Mouse (Mus musculus): ENCODE measurements at regions not wholly inside any gene's neighbourhood (a gene's known extent, or its start where the extent isn't known, plus 50 kb on each side); places are given as distances from the start of the nearest gene placed in this dataset.

- ATAC-seq: no peak
- H3K4me2 ChIP-seq (ENCODE audit: low read length): no peak overlapping the region
- no peak overlapping the region for H3K9ac ChIP-seq (ENCODE audit: low read length)
- H3K9me3 ChIP-seq (replicated peaks; ENCODE audit: control insufficient read depth, low read length): no peaks in the 10 kb centered on the region
- no peak overlapping the region for H3K27ac ChIP-seq (ENCODE audit: low read depth, low read length)
- no peaks in the 10 kb centered on the region for H3K4me1 ChIP-seq (ENCODE audit: control insufficient read depth, insufficient read depth, low read length)
- H3K36me3 ChIP-seq (ENCODE audit: control insufficient read depth, insufficient read depth, low read length): no peaks in the 10 kb centered on the region
- H3K27me3 ChIP-seq (replicated peaks; ENCODE audit: control insufficient read depth, insufficient read depth, low read length): no peaks in the 10 kb centered on the region
- peak; percentile 47 for DNase-seq (ENCODE audit: low spot score)
- WGBS: 62% methylated on average over 1 of the region's 1 CpGs
- H3K4me3 ChIP-seq (ENCODE audit: low read depth, low read length): no peak overlapping the region
Measured at GRCm38 (mm10) chr2:171373457-171373856, 641.9 kb downstream of the Dok5 start.

GRCm38 (mm10) chr2:171373016-171373415, 641.4 kb downstream of the Dok5 start:
- Histone ChIP-seq H3K27ac (ENCODE audit: low read depth, low read length) (no peak overlapping the region), H3K27me3 (replicated peaks; ENCODE audit: control insufficient read depth, insufficient read depth, low read length) (no peaks in the 10 kb centered on the region), H3K9ac (ENCODE audit: low read length) (no peak overlapping the region), H3K4me1 (ENCODE audit: control insufficient read depth, insufficient read depth, low read length) (no peaks in the 10 kb centered on the region), H3K9me3 (replicated peaks; ENCODE audit: control insufficient read depth, low read length) (no peaks in the 10 kb centered on the region), H3K4me2 (ENCODE audit: low read length) (no peak overlapping the region), H3K36me3 (ENCODE audit: control insufficient read depth, insufficient read depth, low read length) (no peaks in the 10 kb centered on the region), H3K4me3 (ENCODE audit: low read depth, low read length) (no peak overlapping the region)
- no peak for ATAC-seq
- WGBS: 92% methylated on average over 7 of the region's 7 CpGs
- no peak for DNase-seq (ENCODE audit: low spot score)

GRCm38 (mm10) chr2:171371751-171372150, 640.1 kb downstream of the Dok5 start:
- H3K27ac ChIP-seq (ENCODE audit: low read depth, low read length): no peak overlapping the region

GRCm38 (mm10) chr2:171365553-171365952, 633.9 kb downstream of the Dok5 start:
- no peak overlapping the region for H3K27ac ChIP-seq (ENCODE audit: low read depth, low read length)
- ATAC-seq (no peak), DNase-seq (ENCODE audit: low spot score) (peak; percentile 17)
- WGBS: 54% methylated on average over 8 of the region's 8 CpGs
- H3K4me1 ChIP-seq (ENCODE audit: control insufficient read depth, insufficient read depth, low read length): no peaks in the 10 kb centered on the region
- H3K27me3 ChIP-seq (replicated peaks; ENCODE audit: control insufficient read depth, insufficient read depth, low read length): no peaks in the 10 kb centered on the region
- no peak overlapping the region for H3K9ac ChIP-seq (ENCODE audit: low read length)
- no peak overlapping the region for H3K4me3 ChIP-seq (ENCODE audit: low read depth, low read length)
- no peaks in the 10 kb centered on the region for H3K36me3 ChIP-seq (ENCODE audit: control insufficient read depth, insufficient read depth, low read length)
- H3K4me2 ChIP-seq (ENCODE audit: low read length): no peak overlapping the region
- peaks cover 4% of the 10 kb centered on the region; the same call in 1 of the 2 replicates for H3K9me3 ChIP-seq (replicated peaks; ENCODE audit: control insufficient read depth, low read length)

More at GRCm38 (mm10) chr2:171371751-171372150, 640.1 kb downstream of the Dok5 start:
- no peaks in the 10 kb centered on the region for H3K27me3 ChIP-seq (replicated peaks; ENCODE audit: control insufficient read depth, insufficient read depth, low read length)
- DNase-seq (ENCODE audit: low spot score) (no peak), ATAC-seq (no peak)
- no peak overlapping the region for H3K9ac ChIP-seq (ENCODE audit: low read length)
- H3K4me2 ChIP-seq (ENCODE audit: low read length): no peak overlapping the region
- H3K9me3 ChIP-seq (replicated peaks; ENCODE audit: control insufficient read depth, low read length): no peaks in the 10 kb centered on the region
- H3K4me3 ChIP-seq (ENCODE audit: low read depth, low read length): no peak overlapping the region
- H3K36me3 ChIP-seq (ENCODE audit: control insufficient read depth, insufficient read depth, low read length): no peaks in the 10 kb centered on the region
- no peaks in the 10 kb centered on the region for H3K4me1 ChIP-seq (ENCODE audit: control insufficient read depth, insufficient read depth, low read length)
- 69% methylated on average over 5 of the region's 5 CpGs for WGBS

GRCm38 (mm10) chr2:171364621-171365020, 633.0 kb downstream of the Dok5 start:
- Histone ChIP-seq H3K4me2 (ENCODE audit: low read length) (no peak overlapping the region), H3K4me1 (ENCODE audit: control insufficient read depth, insufficient read depth, low read length) (no peaks in the 10 kb centered on the region), H3K27ac (ENCODE audit: low read depth, low read length) (no peak overlapping the region), H3K9ac (ENCODE audit: low read length) (no peak overlapping the region), H3K27me3 (replicated peaks; ENCODE audit: control insufficient read depth, insufficient read depth, low read length) (no peaks in the 10 kb centered on the region), H3K9me3 (replicated peaks; ENCODE audit: control insufficient read depth, low read length) (peaks cover 4% of the 10 kb centered on the region; the same call in 1 of the 2 replicates), H3K36me3 (ENCODE audit: control insufficient read depth, insufficient read depth, low read length) (no peaks in the 10 kb centered on the region), H3K4me3 (ENCODE audit: low read depth, low read length) (no peak overlapping the region)
- DNase-seq (ENCODE audit: low spot score): no peak
- 92% methylated on average over 3 of the region's 3 CpGs for WGBS
- ATAC-seq: no peak

- Histone ChIP-seq H3K27ac (ENCODE audit: low read depth, low read length) (no peak overlapping the region), H3K27me3 (replicated peaks; ENCODE audit: control insufficient read depth, insufficient read depth, low read length) (no peaks in the 10 kb centered on the region), H3K4me3 (ENCODE audit: low read depth, low read length) (no peak overlapping the region), H3K36me3 (ENCODE audit: control insufficient read depth, insufficient read depth, low read length) (no peaks in the 10 kb centered on the region), H3K9ac (ENCODE audit: low read length) (no peak overlapping the region), H3K4me2 (ENCODE audit: low read length) (no peak overlapping the region), H3K9me3 (replicated peaks; ENCODE audit: control insufficient read depth, low read length) (peaks cover 4% of the 10 kb centered on the region; the same call in 1 of the 2 replicates), H3K4me1 (ENCODE audit: control insufficient read depth, insufficient read depth, low read length) (no peaks in the 10 kb centered on the region)
- DNase-seq (ENCODE audit: low spot score) (no peak), ATAC-seq (no peak)
- 89% methylated on average over 3 of the region's 3 CpGs for WGBS
Measured at GRCm38 (mm10) chr2:171363381-171363780, 631.8 kb downstream of the Dok5 start.

GRCm38 (mm10) chr2:171358071-171358760, 626.6 kb downstream of the Dok5 start:
- no peak overlapping the region for H3K27ac ChIP-seq (ENCODE audit: low read depth, low read length)
- no peaks in the 10 kb centered on the region for H3K36me3 ChIP-seq (ENCODE audit: control insufficient read depth, insufficient read depth, low read length)
- H3K4me1 ChIP-seq (ENCODE audit: control insufficient read depth, insufficient read depth, low read length): no peaks in the 10 kb centered on the region
- peaks cover 5% of the 10 kb centered on the region; the same call in 1 of the 2 replicates for H3K9me3 ChIP-seq (replicated peaks; ENCODE audit: control insufficient read depth, low read length)
- 91% methylated on average over 8 of the region's 8 CpGs for WGBS
- H3K9ac ChIP-seq (ENCODE audit: low read length): no peak overlapping the region
- ATAC-seq: no peak
- no peak overlapping the region for H3K4me2 ChIP-seq (ENCODE audit: low read length)
- no peak overlapping the region for H3K4me3 ChIP-seq (ENCODE audit: low read depth, low read length)
- DNase-seq (ENCODE audit: low spot score): no peak
- H3K27me3 ChIP-seq (replicated peaks; ENCODE audit: control insufficient read depth, insufficient read depth, low read length): no peaks in the 10 kb centered on the region

- no peak for DNase-seq (ENCODE audit: low spot score)
- H3K9me3 ChIP-seq (replicated peaks; ENCODE audit: control insufficient read depth, low read length): 0 out of 2 replicates have a peak, but pooled peaks cover 2% of the 10 kb centered on the region
- H3K27me3 ChIP-seq (replicated peaks; ENCODE audit: control insufficient read depth, insufficient read depth, low read length): no peaks in the 10 kb centered on the region
- no peak overlapping the region for H3K4me3 ChIP-seq (ENCODE audit: low read depth, low read length)
- no peak overlapping the region for H3K27ac ChIP-seq (ENCODE audit: low read depth, low read length)
- WGBS: 88% methylated on average over 2 of the region's 2 CpGs
- no peak for ATAC-seq
- no peaks in the 10 kb centered on the region for H3K36me3 ChIP-seq (ENCODE audit: control insufficient read depth, insufficient read depth, low read length)
- no peaks in the 10 kb centered on the region for H3K4me1 ChIP-seq (ENCODE audit: control insufficient read depth, insufficient read depth, low read length)
- H3K9ac ChIP-seq (ENCODE audit: low read length): no peak overlapping the region
- no peak overlapping the region for H3K4me2 ChIP-seq (ENCODE audit: low read length)
Measured at GRCm38 (mm10) chr2:171348156-171348555, 616.5 kb downstream of the Dok5 start.

Data from forebrain, embryonic 14.5 days (tissue).